1 mouse cellular context compared by ENCODE assay signal in the genomic region with DNA sequence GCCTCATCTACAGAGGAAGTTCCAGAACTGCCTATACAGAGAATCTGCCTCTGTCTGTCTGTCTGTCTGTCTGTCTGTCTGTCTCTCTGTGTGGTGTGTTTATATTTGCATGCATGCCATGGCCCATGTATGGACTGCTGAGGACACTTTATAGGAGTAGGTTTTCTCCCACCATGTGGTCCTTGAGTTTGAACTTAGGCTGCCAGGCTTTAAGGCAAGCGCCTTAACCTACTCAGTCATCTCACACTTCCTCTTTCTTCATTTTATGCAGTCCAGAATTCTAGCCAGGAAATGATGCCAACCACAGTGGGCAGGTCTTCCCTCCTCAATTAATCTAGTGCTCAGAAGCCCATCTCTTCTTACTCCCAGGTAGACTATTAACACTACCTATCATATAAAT.
TF ChIP-seq lines count a peak whose summit lies in the region.

No protein-coding gene starts in this region.

TF ChIP-seq in MEL, 35 proteins besides CTCF, POLR2A, EP300 and RAD21 (continued from another document):
- TF ChIP-seq ZC3H11A (IDR thresholded peaks at IDR 0.05; ENCODE audit: low read depth, low read length) (no peak), MXI1 (IDR thresholded peaks at IDR 0.05; ENCODE audit: low read depth, low read length) (peak; percentile 51; the same call in 1 of the 2 replicates), MAZ (IDR thresholded peaks at IDR 0.05; ENCODE audit: low read depth, low read length) (no peak), UBTF (IDR thresholded peaks at IDR 0.05; ENCODE audit: borderline replicate concordance, insufficient read depth, low read depth, low read length) (no peak), RCOR1 (IDR thresholded peaks at IDR 0.05; ENCODE audit: low read depth, low read length) (no peak), TAL1 (IDR thresholded peaks at IDR 0.05; ENCODE audit: low read length) (no peak), MAX (IDR thresholded peaks at IDR 0.05; ENCODE audit: low read length) (peak; percentile 18; the same call in 1 of the 2 replicates), MAFK (IDR thresholded peaks at IDR 0.05; ENCODE audit: borderline replicate concordance, low read depth, low read length) (no peak), GABPA (IDR thresholded peaks at IDR 0.05; ENCODE audit: low read depth, low read length) (no peak), TBP (IDR thresholded peaks at IDR 0.05; ENCODE audit: low read depth, low read length) (peak; percentile 71), ETS1 (IDR thresholded peaks at IDR 0.05; ENCODE audit: low read depth, low read length) (peak; percentile 62), SIN3A (IDR thresholded peaks at IDR 0.05; ENCODE audit: low read length) (no peak), BHLHE40 (IDR thresholded peaks at IDR 0.05; ENCODE audit: borderline replicate concordance, low read depth, low read length) (no peak), ZKSCAN1 (IDR thresholded peaks at IDR 0.05; ENCODE audit: low read depth, low read length) (no peak), USF1 (IDR thresholded peaks at IDR 0.05; ENCODE audit: low read depth, low read length) (no peak), MYC (IDR thresholded peaks at IDR 0.05; ENCODE audit: low read depth, low read length) (peak; percentile 78)
TF ChIP-seq in MEL: peak in this region for 8.
